Mouse (Mus musculus) C2C12 (cell line): ENCODE results near the gene Vps13a. TPM values are rescaled to one million over a fixed set of nuclear protein-coding genes. Genes with fewer than 3 reads are reported as not detected.

Experiments used
- H3K27me3 ChIP-seq: one replicate; pipeline ENCODE4 v1.6.1; 2011; ENCODE audit not compliant: control insufficient read depth, insufficient read depth, insufficient read length
- H3K36me3 ChIP-seq: one replicate; pipeline ENCODE4 v1.6.1; 2011; ENCODE audit not compliant: control insufficient read depth, insufficient read depth
- H3K4me3 ChIP-seq: one replicate; pipeline ENCODE4 v1.5.1; 2011; ENCODE audit warnings: mild to moderate bottlenecking, control low read depth; ENCODE audit not compliant: poor library complexity, insufficient read depth, severe bottlenecking
- H3K79me2 ChIP-seq: one replicate; pipeline ENCODE4 v1.6.1; 2011; ENCODE audit not compliant: control insufficient read depth, insufficient read depth
- H3K79me3 ChIP-seq: one replicate; pipeline ENCODE4 v1.6.1; 2011; ENCODE audit warnings: low read depth, control low read depth
- H3ac ChIP-seq: one replicate; pipeline ENCODE3; 2011; ENCODE audit warnings: low read depth; ENCODE audit not compliant: control insufficient read depth, insufficient read length
- CEBPB ChIP-seq: IDR thresholded peaks from one replicate; pipeline ENCODE4 v1.6.1; 2011; ENCODE audit warnings: low read depth, mild to moderate bottlenecking, control low read depth, moderate library complexity
- CTCF ChIP-seq: IDR thresholded peaks from one replicate; pipeline ENCODE4 v1.5.1; 2011; ENCODE audit not compliant: control insufficient read depth, insufficient read depth, insufficient read length
- FOSL1 ChIP-seq: IDR thresholded peaks from one replicate; pipeline ENCODE4 v1.8.0; 2011; ENCODE audit warnings: mild to moderate bottlenecking, low read length; ENCODE audit not compliant: poor library complexity, insufficient read depth, severe bottlenecking
- MAX ChIP-seq: IDR thresholded peaks from one replicate; pipeline ENCODE4 v1.6.1; 2011; ENCODE audit warnings: mild to moderate bottlenecking, control low read depth
- MYOD1 ChIP-seq: IDR thresholded peaks from one replicate; pipeline ENCODE4 v1.6.1; 2011; ENCODE audit warnings: low read depth; ENCODE audit not compliant: control insufficient read depth, insufficient read length
- MYOG ChIP-seq: IDR thresholded peaks from one replicate; pipeline ENCODE4 v1.6.1; 2011; ENCODE audit not compliant: control insufficient read depth, insufficient read length; ENCODE audit errors: extremely low read depth
- USF1 ChIP-seq: IDR thresholded peaks from one replicate; pipeline ENCODE4 v1.6.1; 2011; ENCODE audit warnings: low read depth, mild to moderate bottlenecking, control low read depth, moderate library complexity
- polyA plus RNA-seq: library from polyadenylated mRNA; unstranded; fragments of >200 nt; fragmentation: generic; extraction: Trizol; gene quantifications from one replicate; pipeline ENCODE4 v1.2.1, GENCODE M21; 2012; ENCODE audit warnings: missing spikeins

Vps13a gene
- polyA plus RNA-seq, 1 experiment: 3.0 TPM

GRCm38 (mm10) chr19:16784879-16785278 is 4.1 kb upstream of the Vps13a start:
- no peak for TF ChIP-seq MAX
- no peak for TF ChIP-seq CEBPB
- TF ChIP-seq CTCF: no peak
- no peak for TF ChIP-seq FOSL1
- no peak for TF ChIP-seq MYOD1
- TF ChIP-seq USF1: no peak
- TF ChIP-seq MYOG: no peak
- peaks cover 8% of the 10 kb centered on the region for H3K79me2 ChIP-seq
- no peak overlapping the region for H3K4me3 ChIP-seq
- H3ac ChIP-seq: no peak overlapping the region
- peaks cover 1% of the 10 kb centered on the region for H3K79me3 ChIP-seq
- no peaks in the 10 kb centered on the region for H3K36me3 ChIP-seq
- no peaks in the 10 kb centered on the region for H3K27me3 ChIP-seq

GRCm38 (mm10) chr19:16781406-16782019 is 780 bp upstream of the Vps13a start:
- Histone ChIP-seq H3ac (peak overlapping the region; percentile 59), H3K36me3 (no peaks in the 10 kb centered on the region), H3K79me3 (peaks cover 12% of the 10 kb centered on the region), H3K79me2 (peaks cover 42% of the 10 kb centered on the region), H3K4me3 (peak overlapping the region; percentile 94), H3K27me3 (no peaks in the 10 kb centered on the region)
- TF ChIP-seq USF1 (no peak), MAX (no peak), MYOD1 (no peak), CTCF (no peak), MYOG (no peak), FOSL1 (no peak), CEBPB (no peak)

- H3K4me3 ChIP-seq: peak overlapping the region; percentile 94
- no peak for TF ChIP-seq CEBPB
- TF ChIP-seq USF1: no peak
- no peak for TF ChIP-seq CTCF
- TF ChIP-seq MYOD1: no peak
- no peak for TF ChIP-seq MYOG
- no peak for TF ChIP-seq FOSL1
- no peak for TF ChIP-seq MAX
- no peaks in the 10 kb centered on the region for H3K36me3 ChIP-seq
- peaks cover 54% of the 10 kb centered on the region for H3K79me2 ChIP-seq
- peak overlapping the region; percentile 95 for H3ac ChIP-seq
- H3K27me3 ChIP-seq: no peaks in the 10 kb centered on the region
- peaks cover 19% of the 10 kb centered on the region for H3K79me3 ChIP-seq
Measured at GRCm38 (mm10) chr19:16780251-16780783, 416 bp downstream of the Vps13a start.

DNA sequence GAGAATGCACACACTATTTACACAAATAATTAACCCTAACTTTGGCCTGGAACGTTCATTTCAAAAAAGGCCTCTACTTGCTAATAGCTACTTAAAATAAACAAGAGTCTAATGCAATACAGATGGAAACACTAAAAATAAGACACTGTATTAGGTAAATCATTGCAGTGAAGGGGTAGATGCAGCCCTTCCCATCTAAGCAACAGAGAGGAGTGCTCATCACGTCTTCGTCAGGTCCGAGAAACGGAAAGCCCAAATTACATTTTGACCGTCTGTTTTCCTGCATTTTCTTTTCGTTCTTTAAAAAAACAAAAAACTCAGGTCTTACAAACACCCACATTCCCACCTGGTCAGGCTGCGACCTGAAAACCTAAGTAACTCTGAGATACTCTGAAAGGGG is 947 bp downstream of the Vps13a start:
- Histone ChIP-seq H3ac (peak overlapping the region; percentile 95), H3K79me2 (peaks cover 58% of the 10 kb centered on the region), H3K27me3 (no peaks in the 10 kb centered on the region), H3K79me3 (peaks cover 20% of the 10 kb centered on the region), H3K36me3 (no peaks in the 10 kb centered on the region), H3K4me3 (peak overlapping the region; percentile 94)
- TF ChIP-seq MYOD1: no peak
- no peak for TF ChIP-seq CEBPB
- TF ChIP-seq CTCF: no peak
- TF ChIP-seq MAX: no peak
- no peak for TF ChIP-seq FOSL1
- TF ChIP-seq MYOG: no peak
- TF ChIP-seq USF1: no peak

DNA sequence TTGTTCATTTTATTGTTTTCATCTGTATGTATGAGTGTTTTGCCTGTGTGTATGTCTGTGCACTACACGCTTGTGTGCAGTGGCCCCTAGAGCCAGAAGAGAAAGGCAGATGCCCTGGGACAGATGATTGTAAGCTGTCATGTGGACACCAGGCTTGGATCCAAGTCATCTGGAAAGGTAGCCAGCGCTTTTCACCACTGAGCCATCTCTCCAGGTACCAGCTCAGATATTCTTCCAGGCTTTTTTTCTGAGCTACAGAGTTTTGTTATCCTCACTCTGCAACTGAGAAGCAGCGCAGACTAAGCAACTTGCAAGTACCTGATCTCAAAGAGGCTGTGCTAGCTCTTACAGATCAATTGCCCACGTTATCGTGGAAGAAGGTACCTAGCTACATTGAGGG is 1.5 kb downstream of the Vps13a start:
- TF ChIP-seq MYOG (no peak), MYOD1 (no peak), CEBPB (no peak), CTCF (no peak), USF1 (no peak), MAX (no peak), FOSL1 (no peak)
- no peaks in the 10 kb centered on the region for H3K36me3 ChIP-seq
- no peak overlapping the region for H3K4me3 ChIP-seq
- H3K79me2 ChIP-seq: peaks cover 63% of the 10 kb centered on the region
- no peak overlapping the region for H3ac ChIP-seq
- H3K27me3 ChIP-seq: no peaks in the 10 kb centered on the region
- H3K79me3 ChIP-seq: peaks cover 23% of the 10 kb centered on the region
